Comparison of ENCODE assay signal across 9 mouse cellular contexts in genomic region chr16:11909817-11910216, GRCm38 (mm10). TPM values are rescaled to one million over a fixed set of nuclear protein-coding genes. Genes with fewer than 3 reads are reported as not detected.
DNase-seq lines count a peak whose midpoint lies in the region; ATAC-seq and TF ChIP-seq lines count a peak whose summit lies in the region.
"Had no signal": no experiment of that assay in that cellular context is flagged by ENCODE, and none has a peak within 500 bp of the region (broad histone marks: within the 10 kb centered on the region; RNA-seq: fewer than 3 reads in every experiment).

No protein-coding gene starts in this region.

- peak overlapping the region; percentile 94; the same call in 1 of the 2 replicates for H3K27ac ChIP-seq in heart, embryonic 10.5 days
- no peak overlapping the region for H3K27ac ChIP-seq in lung, embryonic 14.5 days (ENCODE audit: low read depth)
- H3K27ac ChIP-seq in embryonic facial prominence, embryonic 14.5 days (replicated peaks; ENCODE audit: low read depth, low read length) = no peak overlapping the region

- H3K9ac ChIP-seq in lung, embryonic 14.5 days = no peak overlapping the region
- H3K9ac ChIP-seq in embryonic facial prominence, embryonic 14.5 days (ENCODE audit: low read depth, low read length) = no peak overlapping the region

- ATAC-seq in lung, embryonic 14.5 days (ENCODE audit: insufficient read depth) = no peak
- no peak for ATAC-seq in embryonic facial prominence, embryonic 14.5 days (ENCODE audit: low read depth)

- no peak for TF ChIP-seq POLR2A in myocyte (IDR thresholded peaks at IDR 0.05; ENCODE audit: insufficient read length, low read depth)

- no peak for DNase-seq in heart, embryonic 10.5 days (ENCODE audit: low spot score)
- no peak for DNase-seq in heart, postnatal 25 days (ENCODE audit: low spot score)
- no peak for DNase-seq in lung, embryonic 14.5 days
- DNase-seq in lung, postnatal 4 days = no peak
- no peak for DNase-seq in embryonic facial prominence, embryonic 14.5 days (ENCODE audit: low spot score)
- no peak for DNase-seq in right cerebral cortex, postnatal 36 days (ENCODE audit: low spot score in 2 of 2)
- no peak for DNase-seq in adrenal gland, adult 8-10 months
- DNase-seq: thymus, adult 2 months had no signal

- WGBS in heart, embryonic 10.5 days = 70% methylated on average over 3 of the region's 3 CpGs
- 73% methylated on average over 3 of the region's 3 CpGs for WGBS in lung, embryonic 14.5 days
- WGBS in embryonic facial prominence, embryonic 14.5 days = 81% methylated on average over 3 of the region's 3 CpGs

- intact Hi-C loops in heart, postnatal 25 days (cut with DNase I) = loop anchor here (5.0 kb wide), 1 partner anchor 658 kb away; the partner anchor contains the start of gene Gspt1

- peak overlapping the region; percentile 77 for H3K4me2 ChIP-seq in lung, embryonic 14.5 days
- peak overlapping the region; percentile 71 for H3K4me2 ChIP-seq in embryonic facial prominence, embryonic 14.5 days (ENCODE audit: low read depth, low read length)
- peak overlapping the region; percentile 70 for H3K4me2 ChIP-seq in myocyte (ENCODE audit: low read depth)

- H3ac ChIP-seq in myocyte (ENCODE audit: control insufficient read depth, insufficient read length) = no peak overlapping the region

- H3K4me3 ChIP-seq in heart, embryonic 10.5 days = no peak overlapping the region; the same call in 1 of the 2 replicates
- peak overlapping the region; percentile 64; the same call in 1 of the 2 replicates for H3K4me3 ChIP-seq in lung, embryonic 14.5 days (ENCODE audit: low read depth, low read length)
- H3K4me3 ChIP-seq in embryonic facial prominence, embryonic 14.5 days (ENCODE audit: low read depth, low read length) = 0 out of 2 replicates have a peak overlapping the region, but pooled peaks have one; percentile 59
- peak overlapping the region; percentile 68 for H3K4me3 ChIP-seq in myocyte

- no peaks in the 10 kb centered on the region for H3K36me3 ChIP-seq in heart, embryonic 10.5 days
- no peaks in the 10 kb centered on the region for H3K36me3 ChIP-seq in lung, embryonic 14.5 days (ENCODE audit: insufficient read depth)
- H3K36me3 ChIP-seq in embryonic facial prominence, embryonic 14.5 days (ENCODE audit: control insufficient read depth, insufficient read depth, low read length) = no peaks in the 10 kb centered on the region
- H3K36me3 ChIP-seq in myocyte (ENCODE audit: control insufficient read depth, insufficient read depth) = no peaks in the 10 kb centered on the region

- H3K27me3 ChIP-seq in heart, embryonic 10.5 days (ENCODE audit: insufficient read depth, poor library complexity, severe bottlenecking) = no peaks in the 10 kb centered on the region
- H3K27me3 ChIP-seq in lung, embryonic 14.5 days (ENCODE audit: insufficient read depth, low read length) = no peaks in the 10 kb centered on the region
- H3K27me3 ChIP-seq in embryonic facial prominence, embryonic 14.5 days (replicated peaks; ENCODE audit: control insufficient read depth, insufficient read depth, low read length) = no peaks in the 10 kb centered on the region
- H3K27me3 ChIP-seq in myocyte (ENCODE audit: control insufficient read depth, insufficient read depth, insufficient read length) = peaks cover 3% of the 10 kb centered on the region

- H3K4me1 ChIP-seq in heart, embryonic 10.5 days = peaks cover 8% of the 10 kb centered on the region
- peaks cover 3% of the 10 kb centered on the region; the same call in 1 of the 2 replicates for H3K4me1 ChIP-seq in lung, embryonic 14.5 days (ENCODE audit: insufficient read depth)
- peaks cover 9% of the 10 kb centered on the region; the same call in 1 of the 2 replicates for H3K4me1 ChIP-seq in embryonic facial prominence, embryonic 14.5 days (ENCODE audit: control insufficient read depth, insufficient read depth, low read length)

- H3K79me2 ChIP-seq in myocyte (ENCODE audit: control insufficient read depth, insufficient read depth) = peaks cover 22% of the 10 kb centered on the region

- H3K9me3 ChIP-seq in heart, embryonic 10.5 days = no peaks in the 10 kb centered on the region
- no peaks in the 10 kb centered on the region for H3K9me3 ChIP-seq in lung, embryonic 14.5 days (ENCODE audit: low read depth, low read length)
- no peaks in the 10 kb centered on the region for H3K9me3 ChIP-seq in embryonic facial prominence, embryonic 14.5 days (ENCODE audit: control insufficient read depth, low read length)

- no peak for TF ChIP-seq CTCF in lung, embryonic 14.5 days (IDR thresholded peaks at IDR 0.05; ENCODE audit: low read depth)

TF ChIP-seq in myocyte, 11 proteins besides CTCF, POLR2A, EP300 and RAD21:
- TF ChIP-seq MAX (IDR thresholded peaks at IDR 0.05; ENCODE audit: low read depth) = no peak
- TF ChIP-seq SRF (IDR thresholded peaks at IDR 0.05; ENCODE audit: control insufficient read depth, insufficient read length, low read depth) = no peak
- TF ChIP-seq REST (IDR thresholded peaks at IDR 0.05; ENCODE audit: insufficient read depth, insufficient read length) = no peak
- TF ChIP-seq CEBPB (IDR thresholded peaks at IDR 0.05; ENCODE audit: insufficient read depth, poor library complexity, severe bottlenecking) = no peak
- TF ChIP-seq MYOD1 (IDR thresholded peaks at IDR 0.05; ENCODE audit: control insufficient read depth in 1 of 3, insufficient read length in 2 of 3, low read depth in 2 of 3) = no peak
- TF ChIP-seq USF1 (IDR thresholded peaks at IDR 0.05; ENCODE audit: low read depth) = no peak
- TF ChIP-seq POLR2AphosphoS2 (IDR thresholded peaks at IDR 0.05; ENCODE audit: insufficient read length, low read depth) = no peak
- TF ChIP-seq TCF3 (IDR thresholded peaks at IDR 0.05; ENCODE audit: insufficient read length, low read depth) = no peak
- TF ChIP-seq MYOG (IDR thresholded peaks at IDR 0.05; ENCODE audit: control insufficient read depth in 1 of 3, insufficient read depth in 1 of 3, insufficient read length in 2 of 3, low read depth in 2 of 3) = no peak
- TF ChIP-seq TCF12 (IDR thresholded peaks at IDR 0.05; ENCODE audit: insufficient read depth, poor library complexity, severe bottlenecking) = no peak
- no peak for TF ChIP-seq E2F4 (IDR thresholded peaks at IDR 0.05; ENCODE audit: insufficient read depth)

RNA-seq across cellular contexts. Expression of gene Cpped1, which starts 0.6 kb away (rescaled TPM):
- polyA plus RNA-seq in heart, embryonic 10.5 days (2016; fragmentation: Nextera tagmentation; extraction: Ambion mirVana) = 24.2 and 27.7 TPM in 2 replicates
- 10 to 100 TPM; 55.0 to 57.9 TPM for total RNA-seq in heart, postnatal 25 days (2021)
- 24.3 and 26.0 TPM in 2 replicates for polyA plus RNA-seq in lung, embryonic 14.5 days (2014; fragmentation: Nextera tagmentation; extraction: Ambion mirVana)
- 29.0 and 31.7 TPM in 2 replicates for polyA plus RNA-seq in embryonic facial prominence, embryonic 14.5 days (2014; fragmentation: Nextera tagmentation; extraction: Ambion mirVana)
- polyA plus RNA-seq in myocyte (2012; fragmentation: generic; extraction: Trizol) = 29.6 TPM
- total RNA-seq in adrenal gland, adult 8-10 months (2022) = 10 to 100 TPM; 49.5 to 56.3 (median 50.5) TPM
